Mouse (Mus musculus) macrophage (primary cell): ENCODE results near the gene Vegfa. TPM values are rescaled to one million over a fixed set of nuclear protein-coding genes. Genes with fewer than 3 reads are reported as not detected.

Source experiments
- H3K27ac ChIP-seq: fragments of 350-480 bp; formaldehyde crosslinking; 2 replicates; pipeline ENCODE4 v1.9.0; 2021
- H3K36me3 ChIP-seq: fragments of 350-480 bp; formaldehyde crosslinking; 2 replicates; pipeline ENCODE4 v1.9.0; 2021; ENCODE audit errors: inconsistent target
- H3K4me3 ChIP-seq: fragments of 350-480 bp; formaldehyde crosslinking; 2 replicates; pipeline ENCODE4 v1.9.0; 2021; ENCODE audit errors: inconsistent target
- H3K79me2 ChIP-seq: fragments of 350-480 bp; formaldehyde crosslinking; 2 replicates; pipeline ENCODE4 v1.9.0; 2021; ENCODE audit errors: inconsistent target
- WGBS: methylation state at CpG from one replicate; pipeline ENCODE4 v1.1.7; 2026; ENCODE audit warnings: inconsistent platforms; ENCODE audit not compliant: missing documents; 5-methylcytosine and 5-hydroxymethylcytosine counted together
- polyA plus RNA-seq: library from polyadenylated mRNA; stranded (reverse); fragments of 250-400 nt; gene quantifications from 3 replicates; pipeline ENCODE4 v1.2.4, GENCODE M21; 2018; ENCODE audit warnings: inconsistent platforms

The Vegfa gene
- polyA plus RNA-seq, 1 experiment from 2014 or later = 80.7 TPM

GRCm38 (mm10) chr17:45979025-45979805 lies 53.0 kb downstream of the Vegfa start:
- Histone ChIP-seq H3K4me3 (no peak overlapping the region), H3K36me3 (no peaks in the 10 kb centered on the region), H3K27ac (no peak overlapping the region), H3K79me2 (no peaks in the 10 kb centered on the region)
- WGBS = 92% methylated on average over 10 of the region's 10 CpGs

- no peak overlapping the region for H3K27ac ChIP-seq
- H3K79me2 ChIP-seq = no peaks in the 10 kb centered on the region
- H3K4me3 ChIP-seq = no peak overlapping the region
- 20% methylated on average over 7 of the region's 7 CpGs for WGBS
- no peaks in the 10 kb centered on the region for H3K36me3 ChIP-seq
These were observed 57.7 kb downstream of the Vegfa start for GRCm38 (mm10) chr17:45974461-45974860.

- Histone ChIP-seq H3K27ac (no peak overlapping the region), H3K79me2 (no peaks in the 10 kb centered on the region), H3K4me3 (no peak overlapping the region), H3K36me3 (no peaks in the 10 kb centered on the region)
- WGBS = 94% methylated on average over 7 of the region's 7 CpGs
These were observed 59.0 kb downstream of the Vegfa start for GRCm38 (mm10) chr17:45973214-45973613.

- no peaks in the 10 kb centered on the region for H3K79me2 ChIP-seq
- H3K27ac ChIP-seq = no peak overlapping the region
- H3K4me3 ChIP-seq = no peak overlapping the region
- H3K36me3 ChIP-seq = no peaks in the 10 kb centered on the region
- 89% methylated on average over 7 of the region's 7 CpGs for WGBS
These were observed 59.8 kb downstream of the Vegfa start for GRCm38 (mm10) chr17:45972405-45972804.

GRCm38 (mm10) chr17:45971800-45972199 lies 60.4 kb downstream of the Vegfa start:
- H3K79me2 ChIP-seq = no peaks in the 10 kb centered on the region
- H3K27ac ChIP-seq = no peak overlapping the region
- 95% methylated on average over 6 of the region's 6 CpGs for WGBS
- H3K4me3 ChIP-seq = no peak overlapping the region
- H3K36me3 ChIP-seq = no peaks in the 10 kb centered on the region

- H3K27ac ChIP-seq = no peak overlapping the region
- H3K36me3 ChIP-seq = no peaks in the 10 kb centered on the region
- H3K4me3 ChIP-seq = no peak overlapping the region
- WGBS = 93% methylated on average over 17 of the region's 17 CpGs
- H3K79me2 ChIP-seq = no peaks in the 10 kb centered on the region
These were observed 61.2 kb downstream of the Vegfa start for GRCm38 (mm10) chr17:45970741-45971550.

- WGBS = 91% methylated on average over 8 of the region's 8 CpGs
- Histone ChIP-seq H3K4me3 (no peak overlapping the region), H3K36me3 (no peaks in the 10 kb centered on the region), H3K27ac (no peak overlapping the region), H3K79me2 (no peaks in the 10 kb centered on the region)
These were observed 62.6 kb downstream of the Vegfa start for GRCm38 (mm10) chr17:45969596-45969995.

- no peaks in the 10 kb centered on the region for H3K36me3 ChIP-seq
- no peak overlapping the region for H3K27ac ChIP-seq
- no peak overlapping the region for H3K4me3 ChIP-seq
- no peaks in the 10 kb centered on the region for H3K79me2 ChIP-seq
- 96% methylated on average over 11 of the region's 11 CpGs for WGBS
These were observed 63.8 kb downstream of the Vegfa start for GRCm38 (mm10) chr17:45968341-45968740.

Other genes starting within 250 kb of the Vegfa start
- gene Mrps18a, start 78.6 kb upstream of the Vegfa start, polyA plus RNA-seq = 44.6 to 65.2 TPM (median 53.4 TPM) in 3 replicates
- 0.99 to 5.6 TPM (median 1.8 TPM) in 3 replicates for gene Rsph9, start 111.8 kb upstream of the Vegfa start, polyA plus RNA-seq
- 8.1 to 18.8 TPM (median 17.6 TPM) in 3 replicates for gene Mad2l1bp, start 121.2 kb upstream of the Vegfa start, polyA plus RNA-seq
- gene Gtpbp2, start 128.7 kb upstream of the Vegfa start, polyA plus RNA-seq = 28.2 to 71.1 TPM (median 37.1 TPM) in 3 replicates
- gene Polh, start 170.3 kb upstream of the Vegfa start, polyA plus RNA-seq = 4.5 to 10.3 TPM (median 5.2 TPM) in 3 replicates
- gene Xpo5, start 170.4 kb upstream of the Vegfa start, polyA plus RNA-seq = 15.0 to 22.0 TPM (median 16.0 TPM) in 3 replicates
- gene Polr1c, start 215.7 kb upstream of the Vegfa start, polyA plus RNA-seq = 17.2 to 29.5 TPM (median 28.2 TPM) in 3 replicates
- 26.4 to 65.4 TPM (median 42.0 TPM) in 3 replicates for gene Yipf3, start 215.7 kb upstream of the Vegfa start, polyA plus RNA-seq
- 0.20 to 0.32 TPM in 2 of 3 replicates, not detected in the other for gene Lrrc73, start 221.2 kb upstream of the Vegfa start, polyA plus RNA-seq